Mouse (Mus musculus) forebrain, postnatal 0 days (tissue): Measurements from ENCODE around the gene Trim45. TPM values are rescaled to one million over a fixed set of nuclear protein-coding genes. Genes with fewer than 3 reads are reported as not detected.
A peak's percentile ranks its signal among the peaks of the same experiment; 100 is the strongest.

Source experiments
- ATAC-seq: fragments of 200-750 bp; cut with Nextera tagmentation; 2 replicates; pipeline ENCODE4 v1.8.0; 2017; ENCODE audit warnings: mild to moderate bottlenecking, moderate library complexity
- DNase-seq: peaks from one replicate; pipeline ENCODE4 v3.0.0-alpha.2; 2015
- H3K27ac ChIP-seq: fragments of 300-500 bp; sonication (generic); 2 replicates; pipeline ENCODE4 v1.5.1; 2014; ENCODE audit warnings: low read depth, mild to moderate bottlenecking, antibody characterized with exemption, low read length, moderate library complexity, mixed read lengths
- H3K27me3 ChIP-seq: fragments of 300-500 bp; sonication (generic); 2 replicates; pipeline ENCODE4 v1.6.1; 2014; ENCODE audit warnings: mild to moderate bottlenecking, low read length, mixed read lengths; ENCODE audit not compliant: insufficient read depth
- H3K36me3 ChIP-seq: fragments of 300-500 bp; sonication (generic); 2 replicates; pipeline ENCODE4 v1.6.1; 2014; ENCODE audit warnings: mild to moderate bottlenecking, moderate library complexity; ENCODE audit not compliant: insufficient read depth
- H3K4me1 ChIP-seq: fragments of 300-500 bp; sonication (generic); 2 replicates; pipeline ENCODE4 v1.6.1; 2014; ENCODE audit warnings: antibody characterized with exemption; ENCODE audit not compliant: insufficient read depth
- H3K4me2 ChIP-seq: fragments of 300-500 bp; sonication (generic); 2 replicates; pipeline ENCODE4 v1.6.1; 2014; ENCODE audit warnings: low read depth, mild to moderate bottlenecking, moderate library complexity
- H3K4me3 ChIP-seq: fragments of 300-500 bp; sonication (generic); 2 replicates; pipeline ENCODE4 v1.5.1; 2014; ENCODE audit warnings: low read depth, low read length, mixed read lengths
- H3K9ac ChIP-seq: fragments of 300-500 bp; sonication (generic); 2 replicates; pipeline ENCODE4 v1.6.1; 2014; ENCODE audit warnings: mild to moderate bottlenecking
- H3K9me3 ChIP-seq: fragments of 300-500 bp; sonication (generic); 2 replicates; pipeline ENCODE4 v1.6.1; 2016; ENCODE audit warnings: low read length
- CTCF ChIP-seq: sonication (generic); IDR thresholded peaks from 2 replicates; pipeline ENCODE4 v1.5.1; 2016; ENCODE audit warnings: antibody characterized with exemption, control low read depth, low read depth
- WGBS: fragments of 180-500 bp; shearing (Covaris S2); extraction: QIAGEN DNeasy Blood & Tissue Kit; methylation state at CpG from one replicate; pipeline ENCODE4 v1.1.7; 2014; 5-methylcytosine and 5-hydroxymethylcytosine counted together
- polyA plus RNA-seq: library from polyadenylated mRNA; unstranded; fragments of >200 nt; fragmentation: Nextera tagmentation; extraction: Ambion mirVana; gene quantifications from 2 replicates; pipeline ENCODE4 v1.2.1, GENCODE M21; 2015
- total RNA-seq: library from RNA; depleted of rRNA; stranded (reverse); fragments of >200 nt; gene quantifications from 2 replicates; pipeline ENCODE4 v1.2.3, GENCODE M21; 2014; rRNA removed

Gene Trim45
- total RNA-seq (9.6 and 12.0 TPM in 2 replicates), polyA plus RNA-seq (4.3 and 5.3 TPM in 2 replicates)

GRCm38 (mm10) chr3:100921825-100922505 is at the start of gene Trim45:
Gene Trim45, plus strand, starts transcription at chr3:100922202.
- Histone ChIP-seq H3K9ac (peak within 1 kb of the TSS; percentile 74), H3K4me2 (peak within 1 kb of the TSS; percentile 70), H3K4me3 (peak within 1 kb of the TSS; percentile 57), H3K9me3 (no peaks in the 10 kb centered on the region), H3K4me1 (peaks cover 21% of the 10 kb centered on the region; the same call in 1 of the 2 replicates), H3K27me3 (peaks cover 4% of the 10 kb centered on the region; the same call in 1 of the 2 replicates), H3K27ac (peak within 1 kb of the TSS; percentile 82), H3K36me3 (no peaks in the 10 kb centered on the region)
- DNase-seq (peak; percentile 99), ATAC-seq (peak; percentile 97)
- under 1% methylated on average over 39 of the region's 39 CpGs for WGBS
- TF ChIP-seq CTCF: no peak

DNA sequence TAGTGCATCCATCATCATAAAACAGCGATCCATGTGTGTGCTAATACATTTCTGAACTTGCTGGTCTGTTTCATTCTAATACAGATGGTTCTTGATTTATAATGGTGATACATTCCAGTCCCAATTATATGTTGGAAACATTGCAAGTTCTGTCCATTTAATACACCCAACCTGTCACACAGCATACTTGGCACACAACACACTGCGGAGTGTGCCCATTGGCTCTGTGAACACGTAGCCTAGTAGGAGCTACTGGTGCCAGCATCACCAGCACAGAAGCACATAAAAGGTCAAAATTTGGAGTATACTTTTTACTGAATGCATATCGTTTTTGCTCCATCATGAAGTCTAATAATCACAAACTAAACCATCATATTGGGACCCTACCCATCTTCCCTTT is 44.9 kb upstream of the Trim45 start:
- Histone ChIP-seq H3K9ac (no peak overlapping the region), H3K36me3 (no peaks in the 10 kb centered on the region), H3K4me2 (no peak overlapping the region), H3K9me3 (no peaks in the 10 kb centered on the region), H3K4me1 (0 out of 2 replicates have a peak, but pooled peaks cover 1% of the 10 kb centered on the region), H3K27me3 (no peaks in the 10 kb centered on the region), H3K4me3 (no peak overlapping the region), H3K27ac (no peak overlapping the region)
- no peak for DNase-seq
- no peak for TF ChIP-seq CTCF
- 78% methylated on average over 4 of the region's 4 CpGs for WGBS
- ATAC-seq: no peak

DNA sequence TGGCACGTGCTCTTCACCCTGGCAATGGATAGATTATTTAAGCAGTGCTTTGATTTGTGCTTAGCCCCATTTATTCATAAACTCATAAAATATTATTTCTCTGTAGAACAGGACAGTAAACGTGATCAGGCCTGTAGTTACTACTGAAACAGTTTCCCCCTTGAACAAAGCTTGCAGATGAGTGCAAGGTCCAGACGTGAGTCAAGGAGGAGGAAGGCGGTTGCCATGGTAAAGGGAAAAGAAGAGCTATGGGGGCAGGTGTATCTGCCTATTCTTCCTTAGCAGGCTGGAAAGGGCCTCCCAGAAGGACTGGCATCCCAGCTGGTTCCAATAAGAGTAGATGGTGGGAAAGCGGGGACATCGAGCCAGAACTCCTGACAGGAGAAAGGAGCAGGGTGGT is 40.6 kb upstream of the Trim45 start:
- ATAC-seq (no peak; the same call in none of the 2 replicates), DNase-seq (peak; percentile 21)
- TF ChIP-seq CTCF: no peak
- Histone ChIP-seq H3K4me1 (0 out of 2 replicates have a peak, but pooled peaks cover 4% of the 10 kb centered on the region), H3K4me2 (no peak overlapping the region), H3K27ac (no peak overlapping the region), H3K9ac (no peak overlapping the region), H3K27me3 (no peaks in the 10 kb centered on the region), H3K36me3 (no peaks in the 10 kb centered on the region), H3K9me3 (no peaks in the 10 kb centered on the region), H3K4me3 (no peak overlapping the region)
- WGBS: 70% methylated on average over 6 of the region's 6 CpGs

DNA sequence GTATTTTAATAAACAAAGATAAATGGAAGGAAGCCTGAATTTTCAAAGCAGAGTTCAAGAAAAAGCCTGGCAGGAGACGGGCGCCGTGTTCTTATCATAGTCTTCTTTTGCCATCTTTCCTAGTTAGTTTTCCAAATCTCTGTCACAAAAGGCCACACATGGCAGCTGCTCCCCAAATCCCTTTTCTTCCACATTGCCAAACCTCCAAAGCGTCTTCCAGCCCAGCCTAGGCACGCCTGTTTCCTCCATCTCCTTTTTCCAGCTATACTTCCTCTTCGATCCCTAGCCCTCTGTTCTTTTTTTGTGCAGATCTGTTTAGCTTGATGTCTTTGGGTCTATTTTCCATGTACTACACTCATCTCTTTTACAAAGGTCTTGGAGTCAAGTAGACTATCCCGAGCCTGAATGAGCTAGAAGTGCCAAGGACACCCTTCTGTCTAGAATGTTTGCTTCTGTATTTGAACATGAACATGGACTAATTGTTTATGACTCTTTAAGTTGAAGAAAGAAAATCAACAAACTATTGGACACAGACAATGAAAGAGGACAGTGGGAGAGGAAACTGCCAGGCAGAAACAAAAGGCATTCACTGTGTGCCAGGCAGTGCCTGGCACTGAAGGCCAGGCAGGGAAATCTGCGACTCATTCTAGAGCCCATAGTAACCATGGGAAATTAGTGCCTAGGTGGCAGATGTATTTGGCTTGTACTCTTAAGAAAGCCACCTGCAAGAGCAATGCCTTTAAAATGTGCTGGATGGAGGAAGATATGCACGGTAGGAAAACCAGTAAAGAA is 40.0 kb upstream of the Trim45 start:
- Histone ChIP-seq H3K4me3 (no peak overlapping the region), H3K9ac (no peak overlapping the region), H3K27ac (no peak overlapping the region), H3K4me2 (no peak overlapping the region), H3K4me1 (0 out of 2 replicates have a peak, but pooled peaks cover 4% of the 10 kb centered on the region), H3K9me3 (no peaks in the 10 kb centered on the region), H3K36me3 (no peaks in the 10 kb centered on the region), H3K27me3 (no peaks in the 10 kb centered on the region)
- TF ChIP-seq CTCF: no peak
- ATAC-seq: peak; percentile 74
- 55% methylated on average over 9 of the region's 9 CpGs for WGBS
- DNase-seq: peak; percentile 58

- H3K9ac ChIP-seq: no peak overlapping the region
- DNase-seq (no peak), ATAC-seq (no peak)
- H3K4me1 ChIP-seq: no peaks in the 10 kb centered on the region
- WGBS: 86% methylated on average over 1 of the region's 1 CpGs
- H3K4me2 ChIP-seq: no peak overlapping the region
- H3K36me3 ChIP-seq: no peaks in the 10 kb centered on the region
- H3K9me3 ChIP-seq: no peaks in the 10 kb centered on the region
- H3K27ac ChIP-seq: no peak overlapping the region
- H3K27me3 ChIP-seq: no peaks in the 10 kb centered on the region
- no peak for TF ChIP-seq CTCF
- H3K4me3 ChIP-seq: no peak overlapping the region
These were observed 32.8 kb upstream of the Trim45 start for GRCm38 (mm10) chr3:100889234-100889633.

DNA sequence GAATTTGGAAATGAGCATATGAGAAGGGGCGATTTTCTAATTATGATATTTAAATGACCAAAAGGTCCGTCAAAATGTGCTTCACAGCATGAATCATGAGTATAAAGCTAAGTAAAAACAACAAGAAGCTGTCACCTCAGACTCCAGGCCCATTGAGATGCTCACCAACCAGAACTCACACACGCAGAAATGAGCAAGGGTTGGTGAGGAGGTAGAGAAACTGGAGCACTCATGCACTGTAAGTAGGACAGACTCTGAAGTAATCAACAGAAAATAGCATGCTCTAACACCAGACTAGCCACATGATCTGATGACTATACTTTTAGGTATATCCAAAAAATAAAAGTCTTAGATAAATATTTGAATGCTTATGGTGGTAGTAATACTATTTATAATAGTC is 31.6 kb upstream of the Trim45 start:
- Histone ChIP-seq H3K4me2 (no peak overlapping the region), H3K4me1 (no peaks in the 10 kb centered on the region), H3K9ac (no peak overlapping the region), H3K36me3 (no peaks in the 10 kb centered on the region), H3K4me3 (no peak overlapping the region), H3K9me3 (no peaks in the 10 kb centered on the region), H3K27ac (no peak overlapping the region), H3K27me3 (no peaks in the 10 kb centered on the region)
- 91% methylated on average over 3 of the region's 3 CpGs for WGBS
- ATAC-seq: no peak
- DNase-seq: no peak
- no peak for TF ChIP-seq CTCF
